Mouse (Mus musculus) liver, embryonic 13.5 days (tissue): Measurements from ENCODE around the gene Brd7. TPM values are rescaled to one million over a fixed set of nuclear protein-coding genes. Genes with fewer than 3 reads are reported as not detected.

Experiments
- ATAC-seq: fragments of 200-750 bp; cut with Nextera tagmentation; 2 replicates; pipeline ENCODE4 v1.8.0; 2017; ENCODE audit warnings: low read depth, mild to moderate bottlenecking, moderate number of reproducible peaks, moderate library complexity
- DNase-seq: peaks from one replicate; pipeline ENCODE4 v3.0.0; 2022
- H3K27ac ChIP-seq: fragments of 300-500 bp; sonication (generic); 2 replicates; pipeline ENCODE4 v1.5.1; 2015; ENCODE audit warnings: moderate library complexity, mild to moderate bottlenecking, inconsistent platforms
- H3K27me3 ChIP-seq: fragments of 300-500 bp; sonication (generic); 2 replicates; pipeline ENCODE4 v1.6.1; 2015; ENCODE audit warnings: mild to moderate bottlenecking, inconsistent platforms
- H3K36me3 ChIP-seq: fragments of 300-500 bp; sonication (generic); 2 replicates; pipeline ENCODE4 v1.6.1; 2015; ENCODE audit warnings: mild to moderate bottlenecking, inconsistent platforms
- H3K4me1 ChIP-seq: fragments of 300-500 bp; sonication (generic); replicated peaks from 2 replicates; pipeline ENCODE4 v1.6.1; 2015; ENCODE audit warnings: inconsistent platforms
- H3K4me2 ChIP-seq: fragments of 300-500 bp; sonication (generic); 2 replicates; pipeline ENCODE4 v1.6.1; 2015; ENCODE audit warnings: inconsistent platforms, mild to moderate bottlenecking, moderate library complexity
- H3K4me3 ChIP-seq: fragments of 300-500 bp; sonication (generic); replicated peaks from 2 replicates; pipeline ENCODE4 v1.5.1; 2015; ENCODE audit warnings: mild to moderate bottlenecking, inconsistent platforms
- H3K9ac ChIP-seq: fragments of 300-500 bp; sonication (generic); 2 replicates; pipeline ENCODE4 v1.6.1; 2015; ENCODE audit warnings: mild to moderate bottlenecking, inconsistent platforms
- H3K9me3 ChIP-seq: fragments of 300-500 bp; sonication (generic); replicated peaks from 2 replicates; pipeline ENCODE4 v1.6.1; 2016; ENCODE audit warnings: inconsistent platforms
- WGBS: fragments of 180-500 bp; shearing (Covaris S2); methylation state at CpG from one replicate; pipeline ENCODE4 v1.1.7; 2015; ENCODE audit not compliant: insufficient replicate concordance; 5-methylcytosine and 5-hydroxymethylcytosine counted together
- polyA plus RNA-seq: library from polyadenylated mRNA; unstranded; fragments of >200 nt; fragmentation: Nextera tagmentation; extraction: Ambion mirVana; gene quantifications from 2 replicates; pipeline ENCODE4 v1.2.1, GENCODE M21; 2015

Brd7 gene
- polyA plus RNA-seq, 1 experiment from 2014 or later, result 46.1 TPM

- 12% methylated on average over 7 of the region's 7 CpGs for WGBS
- DNase-seq, result no peak
Measured at GRCm38 (mm10) chr8:88380497-88380896, 18.5 kb upstream of the Brd7 start.

GRCm38 (mm10) chr8:88376836-88377582, 15.0 kb upstream of the Brd7 start:
- Histone ChIP-seq H3K4me2 (no peak overlapping the region), H3K27ac (no peak overlapping the region), H3K36me3 (no peaks in the 10 kb centered on the region), H3K4me1 (no peaks in the 10 kb centered on the region; the same call in 1 of the 2 replicates), H3K9me3 (no peaks in the 10 kb centered on the region), H3K9ac (no peak overlapping the region), H3K4me3 (no peak overlapping the region), H3K27me3 (peaks cover 21% of the 10 kb centered on the region)
- no peak for DNase-seq
- ATAC-seq, result no peak
- 62% methylated on average over 19 of the region's 19 CpGs for WGBS

More at GRCm38 (mm10) chr8:88380497-88380896, 18.5 kb upstream of the Brd7 start:
- Histone ChIP-seq H3K9me3 (no peaks in the 10 kb centered on the region), H3K4me3 (no peak overlapping the region), H3K4me2 (no peak overlapping the region), H3K27ac (no peak overlapping the region), H3K36me3 (no peaks in the 10 kb centered on the region), H3K4me1 (no peaks in the 10 kb centered on the region; the same call in 1 of the 2 replicates), H3K27me3 (peaks cover 21% of the 10 kb centered on the region), H3K9ac (no peak overlapping the region)
- peak; percentile 45 for ATAC-seq

- ATAC-seq, result no peak
- no peaks in the 10 kb centered on the region for H3K36me3 ChIP-seq
- no peak overlapping the region for H3K4me3 ChIP-seq
- H3K27me3 ChIP-seq, result peaks cover 8% of the 10 kb centered on the region
- DNase-seq, result no peak
- 0 out of 2 replicates have a peak, but pooled peaks cover 5% of the 10 kb centered on the region for H3K4me1 ChIP-seq
- H3K9ac ChIP-seq, result no peak overlapping the region
- H3K27ac ChIP-seq, result no peak overlapping the region
- H3K4me2 ChIP-seq, result no peak overlapping the region
- no peaks in the 10 kb centered on the region for H3K9me3 ChIP-seq
- 58% methylated on average over 2 of the region's 2 CpGs for WGBS
Measured at GRCm38 (mm10) chr8:88371522-88371921, 9.5 kb upstream of the Brd7 start.

- no peaks in the 10 kb centered on the region for H3K36me3 ChIP-seq
- H3K27me3 ChIP-seq, result peaks cover 8% of the 10 kb centered on the region; the same call in 1 of the 2 replicates
- no peak overlapping the region for H3K27ac ChIP-seq
- 63% methylated on average over 3 of the region's 3 CpGs for WGBS
- H3K4me3 ChIP-seq, result no peak overlapping the region
- H3K4me1 ChIP-seq, result 0 out of 2 replicates have a peak, but pooled peaks cover 5% of the 10 kb centered on the region
- no peak overlapping the region for H3K4me2 ChIP-seq
- ATAC-seq (no peak), DNase-seq (no peak)
- H3K9me3 ChIP-seq, result no peaks in the 10 kb centered on the region
- H3K9ac ChIP-seq, result no peak overlapping the region
Measured at GRCm38 (mm10) chr8:88369805-88370204, 7.8 kb upstream of the Brd7 start.

GRCm38 (mm10) chr8:88369221-88369620, 7.2 kb upstream of the Brd7 start:
- no peak overlapping the region for H3K27ac ChIP-seq
- H3K4me1 ChIP-seq, result peaks cover 6% of the 10 kb centered on the region; the same call in 1 of the 2 replicates
- no peaks in the 10 kb centered on the region for H3K9me3 ChIP-seq
- 16% methylated on average over 6 of the region's 6 CpGs for WGBS
- peaks cover 8% of the 10 kb centered on the region; the same call in 1 of the 2 replicates for H3K27me3 ChIP-seq
- no peaks in the 10 kb centered on the region for H3K36me3 ChIP-seq
- no peak overlapping the region for H3K4me2 ChIP-seq
- DNase-seq (no peak), ATAC-seq (no peak)
- no peak overlapping the region for H3K4me3 ChIP-seq
- H3K9ac ChIP-seq, result no peak overlapping the region

- WGBS, result 11% methylated on average over 11 of the region's 11 CpGs
- H3K9ac ChIP-seq, result peak overlapping the region; percentile 98
Measured at GRCm38 (mm10) chr8:88362446-88363150, 604 bp upstream of the Brd7 start.

GRCm38 (mm10) chr8:88361044-88361707, 818 bp downstream of the Brd7 start:
- Histone ChIP-seq H3K36me3 (peaks cover 34% of the 10 kb centered on the region), H3K9me3 (no peaks in the 10 kb centered on the region), H3K4me3 (peak overlapping the region; percentile 97), H3K4me1 (peaks cover 38% of the 10 kb centered on the region), H3K27ac (peak overlapping the region; percentile 87), H3K9ac (peak overlapping the region; percentile 98), H3K27me3 (no peaks in the 10 kb centered on the region), H3K4me2 (peak overlapping the region; percentile 88)
- WGBS, result under 1% methylated on average over 31 of the region's 31 CpGs
- DNase-seq, result peak; percentile 21
- no peak for ATAC-seq

More at GRCm38 (mm10) chr8:88362446-88363150, 604 bp upstream of the Brd7 start:
- peak overlapping the region; percentile 87 for H3K27ac ChIP-seq
- peaks cover 38% of the 10 kb centered on the region for H3K4me1 ChIP-seq
- ATAC-seq (peak; percentile 90), DNase-seq (peak; percentile 74)
- H3K27me3 ChIP-seq, result no peaks in the 10 kb centered on the region
- H3K36me3 ChIP-seq, result peaks cover 20% of the 10 kb centered on the region
- H3K9me3 ChIP-seq, result no peaks in the 10 kb centered on the region
- H3K4me3 ChIP-seq, result peak overlapping the region; percentile 97
- H3K4me2 ChIP-seq, result peak overlapping the region; percentile 62

GRCm38 (mm10) chr8:88359959-88360358, 2.0 kb downstream of the Brd7 start:
- DNase-seq (no peak), ATAC-seq (no peak)
- H3K4me3 ChIP-seq, result peak overlapping the region; percentile 97
- H3K9ac ChIP-seq, result peak overlapping the region; percentile 98
- no peaks in the 10 kb centered on the region for H3K27me3 ChIP-seq
- 78% methylated on average over 2 of the region's 2 CpGs for WGBS
- H3K27ac ChIP-seq, result no peak overlapping the region
- peaks cover 38% of the 10 kb centered on the region for H3K4me1 ChIP-seq
- peaks cover 47% of the 10 kb centered on the region for H3K36me3 ChIP-seq
- H3K4me2 ChIP-seq, result peak overlapping the region; percentile 88
- no peaks in the 10 kb centered on the region for H3K9me3 ChIP-seq

GRCm38 (mm10) chr8:88357946-88358345, 4.0 kb downstream of the Brd7 start:
- Histone ChIP-seq H3K4me2 (no peak overlapping the region), H3K36me3 (peaks cover 66% of the 10 kb centered on the region), H3K9ac (no peak overlapping the region), H3K9me3 (no peaks in the 10 kb centered on the region), H3K4me3 (no peak overlapping the region), H3K4me1 (peaks cover 25% of the 10 kb centered on the region), H3K27ac (no peak overlapping the region), H3K27me3 (no peaks in the 10 kb centered on the region)
- DNase-seq (no peak), ATAC-seq (no peak)
- WGBS, result 84% methylated on average over 5 of the region's 5 CpGs

GRCm38 (mm10) chr8:88357226-88357933, 4.6 kb downstream of the Brd7 start:
- Histone ChIP-seq H3K9me3 (no peaks in the 10 kb centered on the region), H3K4me2 (no peak overlapping the region)

More at GRCm38 (mm10) chr8:88357226-88357933, 4.6 kb downstream of the Brd7 start:
- no peak for ATAC-seq
- no peaks in the 10 kb centered on the region for H3K27me3 ChIP-seq
- peaks cover 71% of the 10 kb centered on the region for H3K36me3 ChIP-seq
- H3K4me3 ChIP-seq, result no peak overlapping the region
- H3K27ac ChIP-seq, result no peak overlapping the region
- DNase-seq, result no peak
- H3K4me1 ChIP-seq, result peaks cover 20% of the 10 kb centered on the region
- 82% methylated on average over 5 of the region's 5 CpGs for WGBS
- H3K9ac ChIP-seq, result no peak overlapping the region
